Mouse (Mus musculus) heart, adult 9 months (tissue): Measurements from ENCODE around the gene Parp8.

Source experiments
- DNase-seq, 2 experiments: peaks; one replicate each; pipeline ENCODE4 v3.0.0; 2022; ENCODE audit warnings: low spot score in 2 of 2

Parp8 gene

DNA sequence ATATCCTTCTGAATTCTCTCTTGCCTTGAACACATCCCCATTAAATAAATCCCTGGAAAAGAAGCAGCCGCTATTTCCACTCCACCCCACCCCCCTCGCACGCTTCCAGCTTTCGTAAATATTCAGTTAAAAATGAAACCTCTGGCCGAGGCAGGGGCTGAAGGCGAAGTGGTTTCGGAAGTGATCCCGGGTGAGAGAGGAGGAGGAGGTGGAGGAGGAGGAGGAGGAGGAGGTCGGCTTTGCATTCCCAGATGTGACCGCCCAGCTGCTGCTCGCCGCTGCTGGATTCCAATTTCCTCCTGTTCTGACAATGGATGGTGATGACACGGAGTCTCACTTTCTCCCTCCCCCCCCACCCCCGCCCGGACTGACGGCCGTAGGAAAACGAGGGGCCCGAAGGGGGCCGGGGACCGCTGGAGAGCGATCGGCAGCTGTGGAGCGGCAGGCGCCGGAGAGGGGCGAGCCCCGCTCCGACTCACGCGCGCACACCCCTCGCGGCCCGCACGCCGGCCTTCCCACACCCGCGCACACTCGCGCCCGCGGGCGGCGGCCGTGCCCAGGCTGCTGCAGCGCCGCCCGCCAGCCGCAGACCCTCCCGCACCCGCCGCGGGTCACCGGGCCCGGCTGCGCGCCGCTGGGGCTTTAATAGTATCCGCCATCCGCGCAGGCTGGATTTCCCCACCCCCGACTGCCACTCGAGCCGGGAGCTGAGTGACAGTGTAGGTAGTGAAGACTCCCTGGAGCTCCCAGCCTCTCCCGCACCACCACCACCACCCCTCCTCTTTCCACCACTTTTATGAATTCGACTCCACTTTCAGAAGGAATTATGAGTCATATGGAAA is at the start of gene Parp8:
Parp8 (minus strand) TSS at position 312 of the 842 bp plus-strand sequence.
- DNase-seq: peak; percentile 51 to 56

- peak in 1 of 2 experiments; percentile 13 for DNase-seq
Observed at GRCm38 (mm10) chr13:117062628-117063315, 37.4 kb upstream of the Parp8 start.

DNA sequence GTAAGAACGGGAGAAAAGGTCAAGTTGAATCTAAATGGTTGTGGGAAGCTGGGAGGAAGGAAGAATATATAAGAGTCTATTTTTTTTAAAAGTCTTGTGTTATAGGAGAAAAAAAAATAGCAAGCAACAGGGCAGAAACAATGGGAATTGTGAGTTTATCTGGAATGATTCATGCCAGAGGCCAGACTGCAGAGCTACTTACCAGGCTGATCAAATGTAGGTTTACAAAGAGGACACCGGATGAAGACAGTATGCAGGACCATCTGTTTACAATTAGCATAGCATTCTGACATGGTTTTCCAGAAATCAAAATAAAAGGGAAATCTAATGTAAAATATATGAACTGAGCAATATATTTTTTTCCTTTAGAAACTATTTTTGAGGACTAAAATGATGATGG is 31.1 kb upstream of the Parp8 start:
- no peak for DNase-seq

GRCm38 (mm10) chr13:117054811-117055496 is 29.6 kb upstream of the Parp8 start:
- no peak for DNase-seq

- DNase-seq: peak in 1 of 2 experiments; percentile 6
Observed at GRCm38 (mm10) chr13:117052748-117053147, 27.4 kb upstream of the Parp8 start.

DNA sequence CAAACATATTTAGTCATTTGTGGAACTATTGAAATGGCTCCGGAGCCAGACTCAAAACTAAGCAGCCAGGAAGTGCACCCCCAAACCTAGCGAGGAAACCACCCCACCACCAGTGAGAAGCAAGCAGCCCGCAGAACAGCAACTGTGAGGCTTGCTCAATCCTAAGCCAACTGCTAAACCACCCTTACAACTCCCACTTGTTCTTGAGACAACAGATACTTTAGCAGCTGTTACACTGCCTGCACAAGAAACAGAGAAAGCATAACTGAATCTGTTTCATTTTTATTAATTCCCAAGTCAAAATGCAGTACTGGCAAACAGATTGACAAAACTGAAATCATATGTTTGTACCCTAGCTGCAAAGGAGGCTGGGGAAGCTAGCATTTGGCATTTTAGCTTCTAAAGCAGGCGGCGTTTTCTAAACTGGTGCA is 23.2 kb upstream of the Parp8 start:
- no peak for DNase-seq

GRCm38 (mm10) chr13:117043567-117043966 is 18.2 kb upstream of the Parp8 start:
- no peak for DNase-seq

GRCm38 (mm10) chr13:117041021-117041420 is 15.7 kb upstream of the Parp8 start:
- DNase-seq: no peak

DNA sequence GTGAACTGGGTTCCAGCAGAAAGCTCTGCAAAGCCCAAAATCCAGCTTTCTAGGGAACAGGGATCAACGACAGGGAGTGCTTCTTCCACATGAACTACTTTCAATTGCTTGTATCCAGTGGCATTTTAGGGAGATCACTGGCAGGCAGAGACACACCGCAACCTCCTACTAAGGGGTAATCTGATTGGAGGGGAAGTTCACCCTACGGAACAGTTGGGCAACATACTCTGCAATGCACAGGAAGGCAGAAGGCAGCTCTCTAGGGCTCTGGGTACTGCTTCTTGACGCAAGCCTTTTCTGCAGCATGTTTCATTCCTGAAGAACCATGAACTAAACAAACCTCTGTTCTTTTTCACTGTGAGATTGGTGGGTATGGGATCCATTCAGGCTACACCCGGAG is 10.9 kb upstream of the Parp8 start:
- DNase-seq: no peak

GRCm38 (mm10) chr13:117035121-117035520 is 9.8 kb upstream of the Parp8 start:
- no peak for DNase-seq

DNA sequence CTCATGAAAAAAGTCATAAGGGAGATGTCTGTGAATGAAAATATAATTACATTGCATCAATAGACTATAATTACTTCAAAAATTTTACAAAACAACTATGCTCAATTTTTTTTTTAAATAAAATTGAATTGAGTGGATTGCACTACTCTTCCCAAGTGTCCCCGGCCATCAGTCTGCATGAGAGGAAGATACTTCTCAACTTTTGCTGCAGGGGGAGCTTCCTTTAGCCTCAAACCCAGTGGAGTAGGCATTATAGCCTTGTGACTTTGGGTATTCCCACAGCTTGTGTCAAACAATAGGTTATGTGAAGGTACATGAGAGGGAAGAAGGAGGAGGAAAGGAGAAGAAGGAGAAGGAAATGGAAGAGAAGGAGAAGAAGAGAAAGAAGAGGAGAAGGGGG is 9.3 kb upstream of the Parp8 start:
- DNase-seq: no peak

DNA sequence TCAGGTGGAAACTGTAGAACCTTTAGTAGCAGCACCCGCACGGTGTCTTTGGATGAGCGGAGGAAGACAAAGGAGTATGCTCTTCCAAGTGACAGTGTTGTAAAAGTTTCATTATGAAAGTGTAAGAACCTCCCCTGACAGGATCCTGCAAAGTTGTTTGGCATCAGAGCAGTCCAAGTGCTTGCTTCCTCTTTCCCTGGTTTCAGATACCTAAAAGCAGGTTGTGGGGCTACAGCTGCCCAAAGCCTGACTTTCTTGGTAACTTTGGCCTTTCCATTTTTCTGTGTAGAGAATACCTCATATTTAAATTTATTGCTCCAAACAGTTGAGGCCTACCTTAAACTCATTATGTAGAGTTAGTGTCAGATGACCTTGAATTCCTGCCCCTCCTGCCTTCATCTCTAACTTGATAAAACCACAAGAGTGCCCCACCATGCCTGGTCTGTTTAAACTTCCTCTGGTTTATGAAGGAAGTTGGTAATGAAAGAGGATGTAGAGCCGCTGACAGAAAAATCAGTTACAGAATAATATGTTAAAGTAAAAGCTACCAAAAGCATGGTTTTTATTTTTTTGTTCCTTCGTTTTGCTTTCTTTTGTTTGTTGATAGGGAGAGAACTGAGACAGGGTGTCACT is 8.5 kb upstream of the Parp8 start:
- no peak for DNase-seq

DNA sequence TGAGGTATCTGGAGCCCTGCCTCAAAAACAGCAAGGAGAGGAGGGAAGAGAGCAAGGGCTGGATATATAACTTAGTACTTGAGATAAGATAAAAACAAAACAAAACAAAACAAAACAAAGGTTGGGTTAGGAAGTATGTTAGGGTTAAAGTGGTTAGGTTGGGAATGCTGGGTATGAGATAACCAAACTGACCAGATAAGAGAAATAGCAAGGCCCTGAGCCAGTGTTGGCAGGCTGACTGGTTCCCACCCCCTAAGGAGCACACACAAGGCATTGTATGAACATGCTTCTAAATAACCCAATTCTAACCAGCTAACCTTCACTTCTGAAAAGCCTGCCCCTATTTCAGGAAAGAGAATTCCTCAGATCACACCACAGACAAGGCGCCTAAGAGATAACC is 7.1 kb upstream of the Parp8 start:
- no peak for DNase-seq

DNA sequence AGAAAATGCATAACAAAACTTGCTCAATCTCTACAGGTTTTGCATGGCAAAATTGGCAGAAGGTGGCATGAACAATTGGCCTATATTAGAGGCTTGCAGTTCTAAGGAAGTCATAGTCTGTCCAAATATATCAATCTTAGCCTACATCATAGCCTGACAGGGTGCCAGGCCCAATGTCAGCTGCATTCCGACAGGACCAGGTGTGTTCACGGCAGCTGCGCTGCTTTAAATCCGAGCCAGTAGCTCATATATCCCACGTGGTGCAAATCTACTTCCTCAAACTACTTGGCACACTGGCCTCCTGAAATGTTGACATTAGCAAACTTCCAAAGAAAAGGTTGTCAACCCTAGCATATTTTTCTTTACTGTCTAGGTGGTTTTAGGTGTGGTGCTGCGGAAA is 6.2 kb upstream of the Parp8 start:
- DNase-seq: no peak

DNA sequence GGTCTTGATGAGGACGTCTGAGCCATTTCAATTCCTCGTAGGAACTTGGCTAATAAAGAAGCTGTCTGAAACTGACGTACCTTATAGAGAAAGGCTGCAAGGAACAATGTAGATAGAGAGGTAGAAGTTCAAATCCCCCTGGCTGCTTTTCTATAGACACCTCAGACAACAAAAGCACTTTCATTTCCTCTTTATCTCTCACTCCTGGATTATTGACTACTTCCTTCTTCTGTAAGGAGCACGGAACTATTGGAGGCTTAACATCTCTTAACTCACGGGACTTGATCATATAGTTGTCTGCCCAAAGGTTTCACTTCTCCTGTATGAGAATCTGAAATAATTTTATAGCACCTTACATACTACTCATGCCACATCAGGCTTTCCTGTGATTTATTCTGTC is 2.9 kb upstream of the Parp8 start:
- DNase-seq: no peak

DNA sequence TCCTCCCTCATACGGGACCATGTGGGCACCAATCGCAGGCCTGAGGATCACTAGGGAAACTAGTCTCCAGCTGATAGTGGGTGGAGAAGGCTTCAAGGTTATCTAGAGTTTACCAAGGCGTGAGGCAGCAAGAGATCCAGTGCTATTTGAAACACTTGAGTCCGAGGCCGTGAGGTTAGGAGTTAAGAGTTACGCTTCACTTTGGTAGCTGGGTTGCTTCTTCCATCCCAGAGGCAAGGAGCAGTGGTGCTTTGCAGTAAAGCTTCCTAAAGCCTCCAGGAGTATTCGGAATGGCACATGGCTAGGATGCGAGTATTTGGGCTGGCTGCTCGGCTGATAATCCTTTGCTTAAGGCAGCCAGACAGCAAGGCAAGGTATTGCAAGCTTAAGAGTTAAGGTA is 2.0 kb upstream of the Parp8 start:
- DNase-seq: no peak

GRCm38 (mm10) chr13:117026276-117026780 is 991 bp upstream of the Parp8 start:
- DNase-seq: no peak

DNA sequence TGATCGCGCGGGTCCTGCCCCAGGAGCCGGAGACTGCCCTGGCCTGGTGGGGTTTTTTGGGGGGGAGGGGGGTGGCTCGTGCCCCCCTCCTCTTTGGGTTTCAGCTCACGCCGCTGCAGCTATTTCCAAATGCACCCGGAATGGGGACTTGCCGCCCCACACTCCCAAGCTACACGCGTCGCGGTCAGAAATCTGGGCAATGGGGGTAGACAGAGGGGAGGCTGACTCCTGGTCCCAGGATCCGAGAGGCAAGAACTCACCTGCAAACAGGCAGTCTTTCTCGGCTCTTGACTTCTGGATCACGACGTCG is 466 bp downstream of the Parp8 start:
- no peak for DNase-seq

GRCm38 (mm10) chr13:117024127-117024915 is 1.0 kb downstream of the Parp8 start:
- peak; percentile 61 to 63 for DNase-seq

DNA sequence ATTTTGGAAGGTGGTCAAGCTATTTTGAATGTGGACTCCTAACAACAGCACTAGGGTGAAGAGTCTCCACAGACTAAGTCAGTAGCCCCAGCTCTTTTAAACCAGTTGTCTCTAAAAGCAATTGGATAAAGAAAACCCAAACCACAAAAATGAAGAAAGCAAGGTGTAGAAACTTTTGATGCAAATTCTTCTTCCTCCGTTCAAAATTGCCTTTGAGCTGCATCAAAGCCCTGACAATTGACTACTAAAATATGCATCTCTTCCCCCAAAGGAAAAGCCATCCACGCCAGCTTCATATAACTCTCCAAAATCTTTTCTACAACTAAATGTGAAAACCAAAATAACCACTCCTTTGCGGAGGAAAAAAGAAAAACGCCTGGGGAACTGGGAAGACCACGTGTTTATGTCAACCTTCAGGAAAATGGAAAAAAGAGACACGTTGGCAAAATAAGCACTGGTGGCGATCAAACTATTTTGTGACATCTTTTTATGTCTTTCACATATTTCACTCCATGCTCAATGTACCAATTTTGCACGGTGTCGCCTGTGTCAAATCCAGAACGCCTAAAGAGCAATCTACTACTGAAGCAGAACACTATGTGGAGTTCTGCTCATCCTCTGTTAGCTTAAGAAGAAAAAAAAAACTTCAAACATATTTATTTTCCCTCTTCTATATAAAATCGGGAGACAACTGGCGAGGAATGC is 1.8 kb downstream of the Parp8 start:
- DNase-seq: no peak

- DNase-seq: peak; percentile 44 to 45
Observed at GRCm38 (mm10) chr13:117020631-117021030, 4.7 kb downstream of the Parp8 start.
